Comparison of ENCODE assay signal across 29 mouse cellular contexts in genomic region chr9:72779004-72779403, GRCm38 (mm10). TPM values are rescaled to one million over a fixed set of nuclear protein-coding genes. Genes with fewer than 3 reads are reported as not detected.
DNase-seq lines count a peak whose midpoint lies in the region; ATAC-seq lines count a peak whose summit lies in the region.
"Had no signal": no experiment of that assay in that cellular context is flagged by ENCODE, and none has a peak within 500 bp of the region (broad histone marks: within the 10 kb centered on the region; RNA-seq: fewer than 3 reads in every experiment).

No protein-coding gene starts in this region.

- no peak overlapping the region for H3K4me3 ChIP-seq in heart, embryonic 11.5 days (ENCODE audit: low read depth, low read length)
- no peak overlapping the region for H3K4me3 ChIP-seq in intestine, embryonic 16.5 days (ENCODE audit: low read length)
- H3K4me3 ChIP-seq: forebrain, embryonic 10.5 days; layer of hippocampus, adult 2 months; limb, embryonic 12.5 days; liver, embryonic 12.5 days; myocyte; stomach, embryonic 15.5 days had no signal

- no peaks in the 10 kb centered on the region for H3K27me3 ChIP-seq in heart, embryonic 11.5 days (ENCODE audit: control insufficient read depth, insufficient read depth, low read length)
- no peaks in the 10 kb centered on the region for H3K27me3 ChIP-seq in intestine, embryonic 16.5 days (replicated peaks; ENCODE audit: control insufficient read depth, insufficient read depth, low read length)
- H3K27me3 ChIP-seq: stomach, embryonic 15.5 days had no signal

- H3K9me3 ChIP-seq in heart, embryonic 11.5 days (replicated peaks; ENCODE audit: control insufficient read depth, low read length), result no peaks in the 10 kb centered on the region
- H3K9me3 ChIP-seq in intestine, embryonic 16.5 days (ENCODE audit: control insufficient read depth, low read length), result no peaks in the 10 kb centered on the region
- H3K9me3 ChIP-seq: forebrain, embryonic 10.5 days; limb, embryonic 12.5 days; liver, embryonic 12.5 days; stomach, embryonic 15.5 days had no signal

- no peak for ATAC-seq in heart, embryonic 11.5 days (replicated peaks; ENCODE audit: insufficient number of reproducible peaks, low FRiP score, low TSS enrichment)
- peak; percentile 79 for ATAC-seq in intestine, embryonic 16.5 days
- ATAC-seq: forebrain, postnatal 0 days; hindbrain, embryonic 16.5 days; liver, embryonic 12.5 days; midbrain, embryonic 16.5 days had no signal

- H3K36me3 ChIP-seq in heart, embryonic 11.5 days (ENCODE audit: control insufficient read depth, insufficient read depth, low read length), result no peaks in the 10 kb centered on the region
- no peaks in the 10 kb centered on the region for H3K36me3 ChIP-seq in intestine, embryonic 16.5 days (ENCODE audit: control insufficient read depth, insufficient read depth, low read length)
- H3K36me3 ChIP-seq: forebrain, embryonic 10.5 days; limb, embryonic 12.5 days; liver, embryonic 12.5 days; stomach, embryonic 15.5 days had no signal

- 25% methylated on average over 11 of the region's 11 CpGs for WGBS in heart, embryonic 11.5 days (ENCODE audit: insufficient replicate concordance)
- 28% methylated on average over 11 of the region's 11 CpGs for WGBS in intestine, embryonic 16.5 days

- no peak for DNase-seq in heart, adult 18-20 months
- DNase-seq in kidney, postnatal 4 days, result peak; percentile 20 to 43
- no peak for DNase-seq in kidney, postnatal 25 days
- peak; percentile 31 for DNase-seq in WW6 (ENCODE audit: low read depth, low spot score)
- DNase-seq in embryo, embryonic 10.5 days (ENCODE audit: low spot score), result no peak
- DNase-seq in thymus, postnatal 0 days (ENCODE audit: low spot score), result no peak
- DNase-seq: adrenal gland, postnatal 25 days; cerebellum, adult 9-10 months; forebrain, postnatal 0 days; gastrocnemius, postnatal 14 days; heart, postnatal 4 days; kidney, adult 18-20 months; layer of hippocampus, postnatal 36 days; lung, embryonic 14.5 days; lung, postnatal 36 days; thymus, postnatal 36 days had no signal

- H3K4me1 ChIP-seq in heart, embryonic 11.5 days (ENCODE audit: control insufficient read depth, insufficient read depth, low read length), result peaks cover 23% of the 10 kb centered on the region
- peaks cover 19% of the 10 kb centered on the region for H3K4me1 ChIP-seq in intestine, embryonic 16.5 days (ENCODE audit: control insufficient read depth, insufficient read depth, low read length)

- no peak overlapping the region for H3K4me2 ChIP-seq in heart, embryonic 11.5 days
- peak overlapping the region; percentile 43 for H3K4me2 ChIP-seq in intestine, embryonic 16.5 days (ENCODE audit: low read depth, low read length)
- H3K4me2 ChIP-seq: limb, embryonic 12.5 days; liver, embryonic 12.5 days had no signal

- H3K27ac ChIP-seq in heart, embryonic 11.5 days (ENCODE audit: low read depth, low read length), result peak overlapping the region; percentile 62; the same call in 1 of the 2 replicates
- H3K27ac ChIP-seq in intestine, embryonic 16.5 days (ENCODE audit: low read length), result 0 out of 2 replicates have a peak overlapping the region, but pooled peaks have one; percentile 61
- H3K27ac ChIP-seq: kidney, postnatal 0 days; layer of hippocampus, adult 2 months; limb, embryonic 12.5 days; liver, embryonic 12.5 days; stomach, embryonic 15.5 days had no signal

- no peak overlapping the region for H3K9ac ChIP-seq in heart, embryonic 11.5 days (ENCODE audit: low read depth, low read length)
- no peak overlapping the region for H3K9ac ChIP-seq in intestine, embryonic 16.5 days (ENCODE audit: low read depth, low read length)
- H3K9ac ChIP-seq: forebrain, postnatal 0 days; limb, embryonic 12.5 days; liver, embryonic 12.5 days; lung, embryonic 14.5 days; stomach, embryonic 15.5 days had no signal

RNA-seq across cellular contexts. Expression of gene Prtg, which starts 27.7 kb away (rescaled TPM):
- polyA plus RNA-seq in heart, embryonic 11.5 days (2014; fragmentation: Nextera tagmentation; extraction: Ambion mirVana), result 3.2 and 4.3 TPM in 2 replicates
- total RNA-seq in heart, adult 18-20 months (2021), result under 1 TPM in 1 of 2 experiments, not detected in 1; 0.02 TPM
- 0.32 and 0.33 TPM in 2 replicates for polyA plus RNA-seq in intestine, embryonic 16.5 days (2015; fragmentation: Nextera tagmentation; extraction: Ambion mirVana)
- polyA plus RNA-seq in thymus, postnatal 0 days (2015; fragmentation: Nextera tagmentation; extraction: Ambion mirVana), result 0.13 and 0.17 TPM in 2 replicates
- total RNA-seq: megakaryocyte-erythroid progenitor cell, adult 5-6 weeks; MEL had no signal

Comparison
In these comparisons a context has a peak if more than half of its experiments do, and no peak if none do; other contexts are left out.
1. DNase-seq: peak in kidney, postnatal 4 days (2 of 2) and WW6 (single experiment); none in heart, adult 18-20 months (0 of 2), kidney, postnatal 25 days (0 of 2), embryo, embryonic 10.5 days (single experiment) and thymus, postnatal 0 days (single experiment).